Mouse (Mus musculus) layer of hippocampus, postnatal 14 days (tissue): Measurements from ENCODE around the gene Mvb12b. TPM values are rescaled to one million over a fixed set of nuclear protein-coding genes. Genes with fewer than 3 reads are reported as not detected.

Experiments used
- DNase-seq, 2 experiments: peaks; one replicate each; pipeline ENCODE4 v3.0.0; 2021 to 2022; ENCODE audit warnings: low spot score in 2 of 2, mixed read lengths in 1 of 2
- total RNA-seq, 2 experiments: library from RNA; stranded (reverse); gene quantifications; 2 replicates each; pipeline ENCODE4 v1.2.3; 2021

The Mvb12b gene
- total RNA-seq, 2 experiments from 2014 or later, result 95.0 to 98.6 TPM

GRCm38 (mm10) chr2:33817663-33818346 is 69.9 kb downstream of the Mvb12b start:
- no peak for DNase-seq

- no peak for DNase-seq
These were observed 70.7 kb downstream of the Mvb12b start for GRCm38 (mm10) chr2:33817080-33817479.

- DNase-seq, result no peak
These were observed 73.2 kb downstream of the Mvb12b start for GRCm38 (mm10) chr2:33814581-33814980.

GRCm38 (mm10) chr2:33813501-33814240 is 74.1 kb downstream of the Mvb12b start:
- DNase-seq, result no peak

- DNase-seq, result no peak
These were observed 74.8 kb downstream of the Mvb12b start for GRCm38 (mm10) chr2:33812980-33813379.

- no peak for DNase-seq
These were observed 76.3 kb downstream of the Mvb12b start for GRCm38 (mm10) chr2:33811349-33811890.

- DNase-seq, result no peak
These were observed 78.7 kb downstream of the Mvb12b start for GRCm38 (mm10) chr2:33809081-33809480.

GRCm38 (mm10) chr2:33808032-33808431 is 79.7 kb downstream of the Mvb12b start:
- DNase-seq, result no peak

- no peak for DNase-seq
These were observed 82.1 kb downstream of the Mvb12b start for GRCm38 (mm10) chr2:33805640-33806039.

- no peak for DNase-seq
These were observed 84.0 kb downstream of the Mvb12b start for GRCm38 (mm10) chr2:33803717-33804214.

- no peak for DNase-seq
These were observed 84.6 kb downstream of the Mvb12b start for GRCm38 (mm10) chr2:33803083-33803615.

- DNase-seq, result no peak
These were observed 86.0 kb downstream of the Mvb12b start for GRCm38 (mm10) chr2:33801760-33802159.

- DNase-seq, result no peak
These were observed 86.4 kb downstream of the Mvb12b start for GRCm38 (mm10) chr2:33801336-33801735.

GRCm38 (mm10) chr2:33800221-33800620 is 87.5 kb downstream of the Mvb12b start:
- no peak for DNase-seq

- DNase-seq, result no peak
These were observed 91.9 kb downstream of the Mvb12b start for GRCm38 (mm10) chr2:33795716-33796472.

- DNase-seq, result no peak
These were observed 92.7 kb downstream of the Mvb12b start for GRCm38 (mm10) chr2:33795001-33795580.

- DNase-seq, result no peak
These were observed 93.3 kb downstream of the Mvb12b start for GRCm38 (mm10) chr2:33794483-33794882.

- no peak for DNase-seq
These were observed 97.4 kb downstream of the Mvb12b start for GRCm38 (mm10) chr2:33790301-33790700.

- no peak for DNase-seq
These were observed 98.0 kb downstream of the Mvb12b start for GRCm38 (mm10) chr2:33789732-33790131.

GRCm38 (mm10) chr2:33789279-33789678 is 98.5 kb downstream of the Mvb12b start:
- DNase-seq, result no peak

- DNase-seq, result no peak
These were observed 98.9 kb downstream of the Mvb12b start for GRCm38 (mm10) chr2:33788851-33789250.
